Mouse (Mus musculus): ENCODE measurements around the gene Cx3cr1. TPM values are rescaled to one million over a fixed set of nuclear protein-coding genes. Genes with fewer than 3 reads are reported as not detected.

Gene Cx3cr1
- polyA plus RNA-seq, 1 experiment from 2014 or later = 8.6 TPM

GRCm38 (mm10) chr9:119975286-119975685 lies 94.4 kb downstream of the Cx3cr1 start:
- no peak for TF ChIP-seq CTCF (IDR thresholded peaks at IDR 0.05; ENCODE audit: low read depth)
- TF ChIP-seq EP300 (optimal IDR thresholded peaks at IDR 0.05) = no peak
- Histone ChIP-seq H3K27me3 (ENCODE audit: control insufficient read depth, insufficient read depth, low read length) (no peaks in the 10 kb centered on the region; the same call in 1 of the 2 replicates), H3K4me3 (ENCODE audit: low read depth, low read length) (no peak overlapping the region), H3K4me2 (replicated peaks; ENCODE audit: low read depth) (no peak overlapping the region), H3K9me3 (ENCODE audit: control insufficient read depth, low read length) (no peaks in the 10 kb centered on the region), H3K4me1 (replicated peaks; ENCODE audit: control insufficient read depth, insufficient read depth) (0 out of 2 replicates have a peak, but pooled peaks cover 12% of the 10 kb centered on the region), H3K9ac (ENCODE audit: low read length) (no peak overlapping the region), H3K27ac (replicated peaks) (no peak overlapping the region), H3K36me3 (ENCODE audit: control insufficient read depth, insufficient read depth, low read length) (peaks cover 25% of the 10 kb centered on the region)
- DNase-seq (ENCODE audit: low spot score) (no peak), ATAC-seq (ENCODE audit: low FRiP score, low TSS enrichment) (no peak)
- 77% methylated on average over 4 of the region's 4 CpGs for WGBS

DNA sequence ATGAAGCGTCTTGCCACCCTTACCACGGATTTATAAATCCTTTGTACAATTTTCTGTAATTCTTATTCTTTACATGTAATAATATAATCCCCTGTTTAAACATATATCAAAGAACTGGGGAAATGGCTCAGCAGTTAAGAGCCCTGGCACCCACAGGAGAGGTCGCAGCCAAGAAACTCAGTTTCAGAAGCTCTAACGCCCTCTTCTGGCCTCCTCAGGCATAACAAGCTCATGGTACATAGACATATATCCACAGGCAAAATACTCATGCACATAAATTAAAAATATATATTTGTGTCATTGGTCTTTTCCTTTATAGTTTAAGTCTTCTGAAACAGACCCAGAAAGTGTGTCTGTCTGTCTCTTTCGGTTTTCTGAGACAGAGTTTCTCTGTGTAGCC lies 95.1 kb downstream of the Cx3cr1 start:
- DNase-seq (ENCODE audit: low spot score) (no peak), ATAC-seq (ENCODE audit: low FRiP score, low TSS enrichment) (no peak)
- no peak overlapping the region for H3K27ac ChIP-seq (replicated peaks)
- no peaks in the 10 kb centered on the region for H3K9me3 ChIP-seq (ENCODE audit: control insufficient read depth, low read length)
- no peak for TF ChIP-seq EP300 (optimal IDR thresholded peaks at IDR 0.05)
- TF ChIP-seq CTCF (IDR thresholded peaks at IDR 0.05; ENCODE audit: low read depth) = peak; percentile 52
- peaks cover 25% of the 10 kb centered on the region for H3K36me3 ChIP-seq (ENCODE audit: control insufficient read depth, insufficient read depth, low read length)
- no peak overlapping the region for H3K4me2 ChIP-seq (replicated peaks; ENCODE audit: low read depth)
- H3K4me3 ChIP-seq (ENCODE audit: low read depth, low read length) = no peak overlapping the region
- 71% methylated on average over 5 of the region's 5 CpGs for WGBS
- no peak overlapping the region for H3K9ac ChIP-seq (ENCODE audit: low read length)
- H3K4me1 ChIP-seq (replicated peaks; ENCODE audit: control insufficient read depth, insufficient read depth) = 0 out of 2 replicates have a peak, but pooled peaks cover 12% of the 10 kb centered on the region
- H3K27me3 ChIP-seq (ENCODE audit: control insufficient read depth, insufficient read depth, low read length) = no peaks in the 10 kb centered on the region; the same call in 1 of the 2 replicates

- Histone ChIP-seq H3K27ac (replicated peaks) (no peak overlapping the region), H3K36me3 (ENCODE audit: control insufficient read depth, insufficient read depth, low read length) (peaks cover 25% of the 10 kb centered on the region), H3K4me1 (replicated peaks; ENCODE audit: control insufficient read depth, insufficient read depth) (0 out of 2 replicates have a peak, but pooled peaks cover 12% of the 10 kb centered on the region), H3K9ac (ENCODE audit: low read length) (no peak overlapping the region), H3K27me3 (ENCODE audit: control insufficient read depth, insufficient read depth, low read length) (no peaks in the 10 kb centered on the region; the same call in 1 of the 2 replicates), H3K9me3 (ENCODE audit: control insufficient read depth, low read length) (no peaks in the 10 kb centered on the region), H3K4me3 (ENCODE audit: low read depth, low read length) (no peak overlapping the region), H3K4me2 (replicated peaks; ENCODE audit: low read depth) (no peak overlapping the region)
- TF ChIP-seq CTCF (IDR thresholded peaks at IDR 0.05; ENCODE audit: low read depth) = peak; percentile 67
- no peak for TF ChIP-seq EP300 (optimal IDR thresholded peaks at IDR 0.05)
- 89% methylated on average over 27 of the region's 27 CpGs for WGBS
- ATAC-seq (ENCODE audit: low FRiP score, low TSS enrichment) (no peak), DNase-seq (ENCODE audit: low spot score) (no peak)
These were observed 95.7 kb downstream of the Cx3cr1 start for GRCm38 (mm10) chr9:119973869-119974520.

- WGBS = 88% methylated on average over 23 of the region's 23 CpGs
- no peak overlapping the region for H3K4me2 ChIP-seq (replicated peaks; ENCODE audit: low read depth)
- no peaks in the 10 kb centered on the region; the same call in 1 of the 2 replicates for H3K27me3 ChIP-seq (ENCODE audit: control insufficient read depth, insufficient read depth, low read length)
- DNase-seq (ENCODE audit: low spot score) (no peak), ATAC-seq (ENCODE audit: low FRiP score, low TSS enrichment) (no peak)
- no peak overlapping the region for H3K9ac ChIP-seq (ENCODE audit: low read length)
- 0 out of 2 replicates have a peak, but pooled peaks cover 11% of the 10 kb centered on the region for H3K4me1 ChIP-seq (replicated peaks; ENCODE audit: control insufficient read depth, insufficient read depth)
- no peaks in the 10 kb centered on the region for H3K9me3 ChIP-seq (ENCODE audit: control insufficient read depth, low read length)
- no peak overlapping the region for H3K27ac ChIP-seq (replicated peaks)
- TF ChIP-seq EP300 (optimal IDR thresholded peaks at IDR 0.05) (no peak), CTCF (IDR thresholded peaks at IDR 0.05; ENCODE audit: low read depth) (no peak)
- peaks cover 25% of the 10 kb centered on the region for H3K36me3 ChIP-seq (ENCODE audit: control insufficient read depth, insufficient read depth, low read length)
- no peak overlapping the region for H3K4me3 ChIP-seq (ENCODE audit: low read depth, low read length)
These were observed 96.4 kb downstream of the Cx3cr1 start for GRCm38 (mm10) chr9:119973281-119973680.

GRCm38 (mm10) chr9:119972582-119972981 lies 97.1 kb downstream of the Cx3cr1 start:
- no peak for ATAC-seq (ENCODE audit: low FRiP score, low TSS enrichment)
- WGBS = 87% methylated on average over 12 of the region's 12 CpGs

DNA sequence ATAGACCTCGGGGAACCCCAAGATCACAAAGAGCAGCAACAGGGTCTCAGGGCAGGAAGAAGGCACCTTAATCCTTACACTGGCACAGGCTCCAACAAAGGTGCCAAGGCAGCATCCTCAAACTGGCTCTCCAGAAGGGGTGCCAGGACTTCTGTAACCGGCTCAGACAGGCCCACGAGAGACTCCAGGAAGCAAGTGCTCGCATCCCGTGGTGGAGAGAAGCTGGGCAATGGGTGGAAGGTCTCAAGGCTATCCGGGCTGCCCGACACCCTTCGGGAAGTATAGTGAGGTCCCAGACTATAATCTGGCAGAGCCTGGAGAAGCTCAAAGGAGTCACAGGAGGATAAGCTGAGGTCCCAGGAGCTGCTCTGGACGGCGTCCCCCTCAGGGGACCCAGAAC lies 97.5 kb downstream of the Cx3cr1 start:
- no peak overlapping the region for H3K4me2 ChIP-seq (replicated peaks; ENCODE audit: low read depth)
- TF ChIP-seq CTCF (IDR thresholded peaks at IDR 0.05; ENCODE audit: low read depth) = no peak
- no peak for TF ChIP-seq EP300 (optimal IDR thresholded peaks at IDR 0.05)
- H3K4me1 ChIP-seq (replicated peaks; ENCODE audit: control insufficient read depth, insufficient read depth) = 0 out of 2 replicates have a peak, but pooled peaks cover 3% of the 10 kb centered on the region
- 92% methylated on average over 10 of the region's 10 CpGs for WGBS
- DNase-seq (ENCODE audit: low spot score) (no peak), ATAC-seq (ENCODE audit: low FRiP score, low TSS enrichment) (no peak)
- no peak overlapping the region for H3K27ac ChIP-seq (replicated peaks)
- no peaks in the 10 kb centered on the region for H3K27me3 ChIP-seq (ENCODE audit: control insufficient read depth, insufficient read depth, low read length)
- no peaks in the 10 kb centered on the region for H3K9me3 ChIP-seq (ENCODE audit: control insufficient read depth, low read length)
- H3K4me3 ChIP-seq (ENCODE audit: low read depth, low read length) = no peak overlapping the region
- peaks cover 25% of the 10 kb centered on the region for H3K36me3 ChIP-seq (ENCODE audit: control insufficient read depth, insufficient read depth, low read length)
- no peak overlapping the region for H3K9ac ChIP-seq (ENCODE audit: low read length)

More at GRCm38 (mm10) chr9:119972582-119972981, 97.1 kb downstream of the Cx3cr1 start:
- DNase-seq (ENCODE audit: low spot score) = no peak
- Histone ChIP-seq H3K9me3 (ENCODE audit: control insufficient read depth, low read length) (no peaks in the 10 kb centered on the region), H3K27me3 (ENCODE audit: control insufficient read depth, insufficient read depth, low read length) (no peaks in the 10 kb centered on the region), H3K4me3 (ENCODE audit: low read depth, low read length) (no peak overlapping the region), H3K36me3 (ENCODE audit: control insufficient read depth, insufficient read depth, low read length) (peaks cover 25% of the 10 kb centered on the region), H3K27ac (replicated peaks) (no peak overlapping the region), H3K4me2 (replicated peaks; ENCODE audit: low read depth) (no peak overlapping the region), H3K4me1 (replicated peaks; ENCODE audit: control insufficient read depth, insufficient read depth) (0 out of 2 replicates have a peak, but pooled peaks cover 7% of the 10 kb centered on the region), H3K9ac (ENCODE audit: low read length) (no peak overlapping the region)
- TF ChIP-seq CTCF (IDR thresholded peaks at IDR 0.05; ENCODE audit: low read depth) (no peak), EP300 (optimal IDR thresholded peaks at IDR 0.05) (no peak)
